Mouse (Mus musculus) splenic B cell, adult 2 months (primary cell): Measurements from ENCODE around the gene Ackr3.

Experiments used
- DNase-seq: peaks from one replicate; pipeline ENCODE4 v3.0.0-alpha.2; 2011; ENCODE audit warnings: low read depth, low spot score
- H3K27me3 ChIP-seq: 2 replicates; pipeline ENCODE4 v1.6.1; 2012; ENCODE audit warnings: mild to moderate bottlenecking, low read length, moderate library complexity, mixed read lengths; ENCODE audit not compliant: control insufficient read depth, poor library complexity, insufficient read depth, severe bottlenecking
- H3K36me3 ChIP-seq: 2 replicates; pipeline ENCODE4 v1.6.1; 2012; ENCODE audit warnings: mild to moderate bottlenecking, low read length, moderate library complexity, mixed read lengths; ENCODE audit not compliant: control insufficient read depth, poor library complexity, insufficient read depth, severe bottlenecking

The Ackr3 gene

GRCm38 (mm10) chr1:90203783-90204690 lies at the start of gene Ackr3:
Gene Ackr3, plus strand, starts transcription at chr1:90203980.
- H3K36me3 ChIP-seq: no peaks in the 10 kb centered on the region
- peak; percentile 73 for DNase-seq
- H3K27me3 ChIP-seq: no peaks in the 10 kb centered on the region

GRCm38 (mm10) chr1:90156589-90156988 lies 47.2 kb upstream of the Ackr3 start:
- Histone ChIP-seq H3K27me3 (no peaks in the 10 kb centered on the region), H3K36me3 (no peaks in the 10 kb centered on the region)
- DNase-seq: no peak

GRCm38 (mm10) chr1:90159927-90160326 lies 43.9 kb upstream of the Ackr3 start:
- no peak for DNase-seq
- H3K36me3 ChIP-seq: no peaks in the 10 kb centered on the region
- H3K27me3 ChIP-seq: no peaks in the 10 kb centered on the region

GRCm38 (mm10) chr1:90161623-90162022 lies 42.2 kb upstream of the Ackr3 start:
- no peak for DNase-seq
- no peaks in the 10 kb centered on the region for H3K36me3 ChIP-seq
- H3K27me3 ChIP-seq: no peaks in the 10 kb centered on the region

DNA sequence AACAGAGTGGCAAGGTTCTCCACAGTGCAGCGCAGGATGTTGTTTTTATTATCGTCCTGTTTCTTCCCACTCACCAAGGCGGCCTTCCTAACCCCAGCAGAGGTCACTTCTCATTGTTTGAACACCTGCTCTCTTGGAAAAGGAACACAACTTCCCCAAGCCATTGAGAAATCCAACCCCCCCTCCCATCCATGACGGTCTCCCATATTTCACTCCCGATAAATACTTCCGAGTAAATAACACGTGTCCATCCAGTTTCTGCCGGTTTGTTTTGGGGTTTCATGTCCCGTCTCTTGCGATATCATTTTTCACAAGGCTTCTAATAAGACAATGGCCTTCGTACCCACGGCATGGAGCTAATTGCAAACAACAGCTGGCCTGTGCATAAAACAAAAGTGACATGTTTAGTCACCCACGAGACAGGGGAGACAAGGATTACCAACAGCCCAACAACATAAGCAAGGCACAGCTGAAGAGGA lies 41.4 kb upstream of the Ackr3 start:
- no peak for DNase-seq
- no peaks in the 10 kb centered on the region for H3K27me3 ChIP-seq
- H3K36me3 ChIP-seq: no peaks in the 10 kb centered on the region

DNA sequence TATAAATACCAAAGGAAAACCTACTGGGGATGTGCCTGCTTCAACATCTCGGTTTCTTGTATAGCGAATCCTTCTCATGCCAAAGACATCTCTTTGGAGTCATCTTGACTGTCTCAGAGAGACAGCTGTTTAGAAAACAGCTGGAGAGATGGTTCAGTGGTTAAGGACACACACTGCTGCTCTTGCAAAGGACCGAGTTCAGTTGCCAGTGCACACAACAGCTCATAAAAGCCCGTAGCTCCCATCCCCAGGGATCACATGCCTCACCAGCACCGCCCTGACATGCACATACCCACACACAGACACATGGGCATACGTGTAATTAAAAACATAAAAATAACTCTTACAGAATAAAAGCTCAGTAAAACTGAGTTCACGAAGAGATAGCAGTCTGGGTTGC lies 40.6 kb upstream of the Ackr3 start:
- DNase-seq: peak; percentile 28
- H3K36me3 ChIP-seq: no peaks in the 10 kb centered on the region

DNA sequence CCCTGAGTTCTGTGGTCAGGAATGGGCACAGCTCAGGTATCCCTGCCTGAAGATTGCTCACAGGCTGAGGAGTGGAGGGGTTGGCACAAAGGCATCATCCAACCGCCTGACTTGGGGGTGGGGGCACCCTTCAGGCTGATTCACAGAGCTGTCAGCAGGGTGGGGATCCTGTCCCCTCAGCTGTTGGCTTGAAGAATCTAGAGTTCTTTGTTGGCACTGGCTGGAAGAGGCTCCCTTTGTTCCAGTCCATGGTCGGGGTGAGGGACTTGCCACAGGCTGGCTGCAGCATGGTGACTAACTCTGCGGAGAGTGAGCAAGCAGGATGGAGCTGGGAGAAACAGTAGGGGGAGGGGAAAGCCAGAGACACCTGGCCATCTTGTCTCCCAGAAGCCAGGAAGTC lies 39.5 kb upstream of the Ackr3 start:
- H3K36me3 ChIP-seq: no peaks in the 10 kb centered on the region
- H3K27me3 ChIP-seq: no peaks in the 10 kb centered on the region
- no peak for DNase-seq

More for the DNA sequence above, 40.6 kb upstream of the Ackr3 start:
- H3K27me3 ChIP-seq: no peaks in the 10 kb centered on the region

- no peaks in the 10 kb centered on the region for H3K36me3 ChIP-seq
- H3K27me3 ChIP-seq: no peaks in the 10 kb centered on the region
- no peak for DNase-seq
These were observed 29.4 kb upstream of the Ackr3 start for GRCm38 (mm10) chr1:90174338-90174737.

DNA sequence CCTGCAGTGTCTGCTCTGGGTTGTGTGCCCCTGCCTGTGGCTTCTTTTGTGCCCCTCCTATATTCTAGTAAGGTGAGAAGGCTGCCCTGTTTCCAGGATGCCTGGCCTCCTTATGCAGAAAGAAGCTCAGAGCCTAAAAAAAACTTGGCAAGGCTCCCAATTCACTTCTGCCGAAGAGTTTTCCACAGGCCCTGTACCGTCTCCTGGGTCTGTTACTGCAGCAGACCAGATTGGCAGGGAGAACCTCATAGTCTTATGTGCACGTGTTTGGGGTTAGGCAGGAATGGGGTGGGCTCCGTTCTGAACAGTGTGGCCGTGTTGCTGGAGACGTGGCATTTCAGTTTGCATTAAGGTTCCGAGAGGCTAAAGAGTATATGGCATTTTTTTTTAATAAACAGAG lies 27.6 kb upstream of the Ackr3 start:
- no peaks in the 10 kb centered on the region for H3K36me3 ChIP-seq
- DNase-seq: no peak
- H3K27me3 ChIP-seq: no peaks in the 10 kb centered on the region

DNA sequence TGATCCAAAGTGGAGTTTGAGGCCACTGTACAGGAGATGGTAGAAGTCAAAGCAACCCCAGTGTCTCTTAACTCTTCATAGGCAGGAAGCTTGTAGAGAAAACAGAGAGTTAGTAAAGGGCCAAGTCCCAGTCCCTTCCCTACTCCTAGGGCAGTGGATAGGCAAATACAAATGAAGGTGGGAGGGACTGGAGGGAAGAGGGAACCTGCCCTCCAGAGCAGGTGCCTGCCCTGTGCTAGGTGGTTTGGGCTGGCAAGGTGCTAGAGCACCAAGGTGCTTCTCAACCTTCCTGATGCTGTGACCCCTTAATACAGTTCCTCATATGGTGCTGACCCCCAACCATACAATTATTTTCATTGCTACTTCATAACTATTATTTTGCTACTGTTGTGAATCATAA lies 26.2 kb upstream of the Ackr3 start:
- DNase-seq: no peak
- Histone ChIP-seq H3K36me3 (no peaks in the 10 kb centered on the region), H3K27me3 (no peaks in the 10 kb centered on the region)

GRCm38 (mm10) chr1:90177978-90178377 lies 25.8 kb upstream of the Ackr3 start:
- Histone ChIP-seq H3K27me3 (no peaks in the 10 kb centered on the region), H3K36me3 (no peaks in the 10 kb centered on the region)
- no peak for DNase-seq

DNA sequence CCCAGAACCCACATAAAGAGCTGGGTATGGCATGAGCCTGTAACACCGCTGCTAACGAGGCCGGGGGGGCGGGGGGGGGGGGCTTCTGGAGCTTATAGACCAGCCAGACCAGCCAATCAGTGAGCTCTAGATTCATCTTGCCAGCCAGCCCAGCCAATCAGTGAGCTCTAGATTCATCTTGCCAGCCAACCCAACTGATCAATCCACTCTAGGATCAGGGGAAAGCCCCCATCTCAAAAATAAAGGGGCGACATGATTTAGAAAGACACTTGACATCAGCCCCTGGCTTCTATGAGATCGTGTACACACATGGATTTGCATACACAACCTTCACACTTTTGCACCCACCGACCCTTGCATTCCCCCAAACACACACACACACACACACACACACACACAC lies 23.3 kb upstream of the Ackr3 start:
- no peaks in the 10 kb centered on the region for H3K36me3 ChIP-seq
- H3K27me3 ChIP-seq: no peaks in the 10 kb centered on the region
- DNase-seq: peak; percentile 27

DNA sequence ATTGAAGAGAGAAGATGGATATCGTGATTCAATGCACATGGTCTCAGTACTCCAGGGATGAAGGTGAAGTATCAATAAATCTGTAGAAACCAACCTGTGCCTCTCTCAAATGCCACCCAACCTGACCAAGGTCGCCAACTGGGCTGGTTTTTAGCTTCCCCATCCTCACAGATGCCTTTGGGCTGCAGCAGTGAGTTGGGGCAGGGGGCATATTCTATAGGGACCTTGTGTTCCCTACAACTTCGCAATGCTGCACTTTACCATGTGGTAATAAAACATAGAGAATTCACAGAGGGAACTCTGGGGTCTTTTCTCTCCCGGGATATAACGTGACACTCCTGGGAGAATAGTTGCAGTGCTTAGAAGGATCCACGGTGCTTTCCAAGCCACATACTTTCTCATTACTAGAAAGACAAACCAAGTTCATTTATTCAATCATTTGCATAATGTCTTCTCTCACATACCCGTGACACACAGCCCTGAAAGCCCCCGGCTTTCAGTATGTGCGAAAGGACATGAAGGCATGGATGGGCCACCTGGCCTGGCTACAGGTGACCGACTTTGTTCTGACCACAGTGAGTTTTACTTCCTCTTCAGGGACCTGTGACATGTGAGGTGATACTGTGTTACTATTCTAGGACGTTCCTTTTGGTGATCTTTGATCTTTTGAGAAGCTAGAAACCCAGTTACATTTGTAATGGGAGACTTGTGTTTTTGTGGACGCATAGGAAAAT lies 22.6 kb upstream of the Ackr3 start:
- no peaks in the 10 kb centered on the region for H3K36me3 ChIP-seq
- peak; percentile 83 for DNase-seq
- no peaks in the 10 kb centered on the region for H3K27me3 ChIP-seq

- H3K36me3 ChIP-seq: no peaks in the 10 kb centered on the region
- no peaks in the 10 kb centered on the region for H3K27me3 ChIP-seq
- peak; percentile 18 for DNase-seq
These were observed 21.3 kb upstream of the Ackr3 start for GRCm38 (mm10) chr1:90182521-90182920.

GRCm38 (mm10) chr1:90183602-90184001 lies 20.2 kb upstream of the Ackr3 start:
- DNase-seq: no peak
- no peaks in the 10 kb centered on the region for H3K36me3 ChIP-seq
- H3K27me3 ChIP-seq: no peaks in the 10 kb centered on the region
